Mouse (Mus musculus) layer of hippocampus, adult 2 months (tissue): ENCODE data around the gene Sf3b2. TPM values are rescaled to one million over a fixed set of nuclear protein-coding genes. Genes with fewer than 3 reads are reported as not detected.
"Not testable (repeated sequence)": the region's sequence is repeated elsewhere in the genome, so short reads cannot be mapped to it uniquely, and the experiment has no call there.

ENCODE experiments used
- DNase-seq, 2 experiments: peaks; one replicate each; pipeline ENCODE4 v3.0.0; 2022; ENCODE audit warnings: low spot score in 2 of 2
- H3K27ac ChIP-seq: fragments of 200-600 bp; 2 replicates; pipeline ENCODE4 v1.8.1; 2022
- H3K4me3 ChIP-seq: fragments of 200-600 bp; 2 replicates; pipeline ENCODE4 v1.8.1; 2022; ENCODE audit warnings: mild to moderate bottlenecking
- CTCF ChIP-seq: fragments of 200-600 bp; conservative IDR thresholded peaks from 2 replicates; pipeline ENCODE4 v1.8.1; 2022; ENCODE audit warnings: antibody characterized with exemption, mild to moderate bottlenecking, moderate library complexity
- total RNA-seq, 2 experiments: library from RNA; stranded (reverse); gene quantifications; 2 replicates each; pipeline ENCODE4 v1.2.3; 2021

The Sf3b2 gene
- total RNA-seq, 2 experiments from 2014 or later = 214 to 219 TPM

DNA sequence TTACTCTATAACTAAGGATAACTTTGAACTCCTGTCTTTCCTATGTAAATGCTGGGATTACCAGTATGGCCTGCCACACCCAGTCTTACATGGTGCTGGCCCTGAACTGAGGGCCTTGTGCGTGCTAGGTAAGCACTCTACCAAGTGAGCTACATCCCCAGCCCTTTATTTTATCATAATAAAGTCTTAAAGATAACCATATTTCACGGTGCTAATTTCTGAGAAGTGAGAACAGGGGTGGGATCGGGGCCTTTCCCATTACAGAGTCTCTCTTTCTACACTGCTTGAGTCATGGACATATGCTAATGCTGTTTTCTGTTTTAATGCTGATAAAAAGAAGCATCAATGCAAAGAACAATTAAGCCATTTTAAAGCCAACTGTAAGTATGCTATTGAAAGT, 26.4 kb downstream of the Sf3b2 start:
- TF ChIP-seq CTCF = no peak
- H3K4me3 ChIP-seq = no peak overlapping the region
- DNase-seq = no peak
- no peak overlapping the region for H3K27ac ChIP-seq

- no peak overlapping the region for H3K4me3 ChIP-seq
- TF ChIP-seq CTCF = no peak
- H3K27ac ChIP-seq = no peak overlapping the region
- no peak for DNase-seq
Measured at GRCm38 (mm10) chr19:5268017-5268416, 27.2 kb downstream of the Sf3b2 start.

- DNase-seq = no peak
- Histone ChIP-seq H3K27ac (no peak overlapping the region), H3K4me3 (no peak overlapping the region)
- no peak for TF ChIP-seq CTCF
Measured at GRCm38 (mm10) chr19:5267015-5267414, 28.2 kb downstream of the Sf3b2 start.

DNA sequence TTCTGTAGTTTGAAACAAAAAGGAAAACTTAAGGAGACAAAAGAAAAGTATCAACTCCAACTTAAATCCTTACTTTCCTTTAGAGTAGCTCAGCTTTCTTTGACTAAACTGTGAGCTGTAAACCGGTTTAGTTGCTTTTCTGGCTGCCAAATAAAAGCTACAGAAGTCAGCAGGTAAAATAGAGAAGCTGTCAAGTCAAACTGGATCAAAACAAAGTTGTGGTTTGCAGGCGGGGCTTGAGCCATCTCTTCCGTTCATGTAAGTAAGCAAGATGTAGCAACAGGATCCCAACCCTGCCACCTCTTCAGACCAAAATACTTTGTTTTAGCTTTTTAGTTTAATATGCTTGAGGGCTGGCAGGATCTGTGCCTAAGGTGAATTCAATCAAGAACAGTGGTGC, 38.1 kb downstream of the Sf3b2 start:
- DNase-seq = no peak
- H3K27ac ChIP-seq = no peak overlapping the region
- no peak overlapping the region for H3K4me3 ChIP-seq
- no peak for TF ChIP-seq CTCF

DNA sequence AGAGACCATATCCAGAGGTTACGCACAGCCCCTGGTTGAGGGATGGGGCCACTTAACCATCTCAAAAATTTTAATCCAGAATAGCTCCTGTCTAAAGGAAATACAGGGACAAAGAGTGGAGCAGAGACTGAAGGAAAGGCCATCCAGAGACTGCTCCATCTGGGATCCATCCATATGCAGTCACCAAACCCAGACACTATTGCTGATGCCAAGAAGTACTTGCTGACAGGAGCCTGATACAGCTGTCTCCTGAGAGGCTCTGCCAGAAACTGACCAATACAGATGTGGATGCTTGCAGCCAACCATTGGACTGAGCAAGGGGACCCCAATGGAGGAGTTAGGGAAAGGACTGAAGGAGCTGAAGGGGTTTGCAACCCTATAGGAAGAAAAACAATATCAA, 58.3 kb downstream of the Sf3b2 start:
- H3K4me3 ChIP-seq, DNase-seq, H3K27ac ChIP-seq: not testable (repeated sequence)

- H3K4me3 ChIP-seq = no peak overlapping the region
- H3K27ac ChIP-seq = no peak overlapping the region
- DNase-seq = no peak
- no peak for TF ChIP-seq CTCF
Measured at GRCm38 (mm10) chr19:5232696-5233095, 62.6 kb downstream of the Sf3b2 start.

DNA sequence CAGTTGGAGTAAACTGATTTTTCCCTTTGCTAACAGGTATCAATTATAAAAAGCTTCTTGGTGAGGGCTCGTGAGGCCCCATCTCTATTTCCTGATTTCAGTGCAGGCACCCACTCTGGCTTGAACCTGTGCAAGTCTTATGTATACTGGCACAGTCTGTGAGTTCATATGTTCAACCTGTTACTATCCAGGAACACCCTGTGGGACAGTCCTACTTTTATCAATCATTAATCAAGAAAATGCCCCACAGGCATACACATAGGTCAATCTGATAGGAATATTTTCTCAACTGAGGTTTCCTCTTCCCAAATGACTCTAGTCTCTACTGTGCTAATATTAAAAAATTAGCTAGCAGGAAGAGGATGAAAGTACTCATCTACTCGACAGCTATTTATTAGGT, 65.1 kb downstream of the Sf3b2 start:
- H3K4me3 ChIP-seq = no peak overlapping the region
- DNase-seq = no peak
- H3K27ac ChIP-seq = no peak overlapping the region
- no peak for TF ChIP-seq CTCF

GRCm38 (mm10) chr19:5224624-5225023, 70.6 kb downstream of the Sf3b2 start:
- DNase-seq = no peak
- no peak for TF ChIP-seq CTCF
- H3K27ac ChIP-seq = no peak overlapping the region
- H3K4me3 ChIP-seq = no peak overlapping the region

DNA sequence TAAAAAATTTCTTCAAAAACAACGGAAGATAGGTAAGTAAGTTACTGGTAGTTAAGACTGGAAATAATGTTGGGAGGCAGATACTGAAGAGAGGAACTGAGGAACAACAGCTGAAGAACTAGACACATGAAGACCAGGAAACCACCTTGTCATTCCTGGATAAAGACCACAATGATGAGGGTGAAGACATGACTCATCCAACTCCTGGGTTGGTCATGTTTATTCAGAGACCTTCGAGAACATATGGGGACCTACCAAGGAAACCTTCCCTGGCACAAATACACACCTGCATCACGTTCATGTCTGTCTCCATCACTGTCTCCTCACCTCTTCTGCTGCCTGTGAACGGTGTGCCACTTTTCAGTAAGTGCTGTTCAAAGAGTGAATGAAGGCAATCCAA, 71.2 kb downstream of the Sf3b2 start:
- TF ChIP-seq CTCF = no peak
- no peak overlapping the region for H3K27ac ChIP-seq
- H3K4me3 ChIP-seq = no peak overlapping the region
- DNase-seq = no peak

Other genes starting within 250 kb of the Sf3b2 start
- 100 to 1,000 TPM; 117 to 119 TPM for gene Rin1, start 245.0 kb downstream of the Sf3b2 start, total RNA-seq
- 1 to 10 TPM; 3.2 to 3.9 TPM for gene Cd248, start 227.4 kb downstream of the Sf3b2 start, total RNA-seq
- gene Tmem151a, start 209.9 kb downstream of the Sf3b2 start, total RNA-seq = 100 to 1,000 TPM; 112 to 114 TPM
- gene Yif1a, start 206.9 kb downstream of the Sf3b2 start, total RNA-seq = 10 to 100 TPM; 23.3 to 23.5 TPM
- 100 to 1,000 TPM; 614 to 642 TPM for gene Cnih2, start 196.9 kb downstream of the Sf3b2 start, total RNA-seq
- gene Rab1b, start 188.4 kb downstream of the Sf3b2 start, total RNA-seq = 100 to 1,000 TPM; 156 to 169 TPM
- 100 to 1,000 TPM; 223 to 231 TPM for gene Klc2, start 176.9 kb downstream of the Sf3b2 start, total RNA-seq
- 10 to 100 TPM; 56.4 to 57.4 TPM for gene Pacs1, start 22.3 kb downstream of the Sf3b2 start, total RNA-seq
- 100 to 1,000 TPM; 106 to 109 TPM for gene Gal3st3, start 2.9 kb upstream of the Sf3b2 start, total RNA-seq
- gene Catsper1, start 40.3 kb upstream of the Sf3b2 start, total RNA-seq = not detected
- 1 to 10 TPM; 4.6 to 5.9 TPM for gene Cst6, start 54.1 kb upstream of the Sf3b2 start, total RNA-seq
- 10 to 100 TPM; 21.4 to 22.5 TPM for gene Eif1ad, start 71.3 kb upstream of the Sf3b2 start, total RNA-seq
- 10 to 100 TPM; 81.0 to 86.2 TPM for gene Banf1, start 71.7 kb upstream of the Sf3b2 start, total RNA-seq
- 100 to 1,000 TPM; 113 to 125 TPM for gene Sart1, start 93.2 kb upstream of the Sf3b2 start, total RNA-seq
- under 1 TPM; 0.20 to 0.37 TPM for gene Tsga10ip, start 107.1 kb upstream of the Sf3b2 start, total RNA-seq
- 100 to 1,000 TPM; 316 to 335 TPM for gene Drap1, start 129.5 kb upstream of the Sf3b2 start, total RNA-seq
- 10 to 100 TPM; 61.9 to 70.7 TPM for gene AI837181, start 129.7 kb upstream of the Sf3b2 start, total RNA-seq
- not detected for gene Fosl1, start 152.1 kb upstream of the Sf3b2 start, total RNA-seq
- 10 to 100 TPM; 31.5 to 33.9 TPM for gene Ccdc85b, start 162.4 kb upstream of the Sf3b2 start, total RNA-seq
- 10 to 100 TPM; 87.2 to 89.6 TPM for gene Fibp, start 165.2 kb upstream of the Sf3b2 start, total RNA-seq
- gene Ctsw, start 173.1 kb upstream of the Sf3b2 start, total RNA-seq = under 1 TPM in 1 of 2 experiments, not detected in 1; 0.31 TPM
- gene Efemp2, start 178.5 kb upstream of the Sf3b2 start, total RNA-seq = 10 to 100 TPM; 13.2 to 14.1 TPM
- gene Mus81, start 192.9 kb upstream of the Sf3b2 start, total RNA-seq = 10 to 100 TPM; 40.9 to 42.9 TPM
- gene Cfl1, start 195.0 kb upstream of the Sf3b2 start, total RNA-seq = 1,000 to 10,000 TPM; 1,280 to 1,287 TPM
- gene 1700020D05Rik, start 208.3 kb upstream of the Sf3b2 start, total RNA-seq = 1 to 10 TPM; 6.2 to 9.1 TPM
- 10 to 100 TPM; 85.9 to 86.6 TPM for gene Snx32, start 215.1 kb upstream of the Sf3b2 start, total RNA-seq